Mouse (Mus musculus) stomach, postnatal 0 days (tissue): ENCODE results near the gene Ccdc92b. TPM values are rescaled to one million over a fixed set of nuclear protein-coding genes. Genes with fewer than 3 reads are reported as not detected.

Source experiments
- ATAC-seq: fragments of 200-750 bp; cut with Nextera tagmentation; 2 replicates; pipeline ENCODE4 v1.8.0; 2017; ENCODE audit not compliant: low FRiP score, low TSS enrichment
- DNase-seq: peaks from one replicate; pipeline ENCODE4 v3.0.0-alpha.2; 2016; ENCODE audit warnings: low spot score
- H3K27ac ChIP-seq: fragments of 300-500 bp; sonication (generic); replicated peaks from 2 replicates; pipeline ENCODE4 v1.5.1; 2014; ENCODE audit warnings: mild to moderate bottlenecking, control low read depth
- H3K27me3 ChIP-seq: fragments of 300-500 bp; sonication (generic); 2 replicates; pipeline ENCODE4 v1.6.1; 2014; ENCODE audit warnings: low read length; ENCODE audit not compliant: control insufficient read depth, insufficient read depth
- H3K36me3 ChIP-seq: fragments of 300-500 bp; sonication (generic); 2 replicates; pipeline ENCODE4 v1.6.1; 2014; ENCODE audit warnings: low read length, mixed read lengths; ENCODE audit not compliant: control insufficient read depth, insufficient read depth
- H3K4me1 ChIP-seq: fragments of 300-500 bp; sonication (generic); replicated peaks from 2 replicates; pipeline ENCODE4 v1.6.1; 2014; ENCODE audit warnings: antibody characterized with exemption; ENCODE audit not compliant: control insufficient read depth, insufficient read depth
- H3K4me2 ChIP-seq: fragments of 300-500 bp; sonication (generic); replicated peaks from 2 replicates; pipeline ENCODE4 v1.6.1; 2014; ENCODE audit warnings: low read depth, mild to moderate bottlenecking, control low read depth, moderate library complexity
- H3K4me3 ChIP-seq: fragments of 300-500 bp; sonication (generic); 2 replicates; pipeline ENCODE4 v1.5.1; 2014; ENCODE audit warnings: low read depth, low read length, control low read depth
- H3K9ac ChIP-seq: fragments of 300-500 bp; sonication (generic); 2 replicates; pipeline ENCODE4 v1.6.1; 2014; ENCODE audit warnings: mild to moderate bottlenecking, low read length, control low read depth, mixed read lengths
- H3K9me3 ChIP-seq: fragments of 300-500 bp; sonication (generic); 2 replicates; pipeline ENCODE4 v1.6.1; 2016; ENCODE audit warnings: low read length; ENCODE audit not compliant: control insufficient read depth
- CTCF ChIP-seq: IDR thresholded peaks from 2 replicates; pipeline ENCODE4 v1.5.1; 2016; ENCODE audit warnings: antibody characterized with exemption, low read depth, mild to moderate bottlenecking, moderate library complexity
- EP300 ChIP-seq: optimal IDR thresholded peaks from 2 replicates; pipeline ENCODE3; 2016; ENCODE audit warnings: antibody characterized with exemption
- WGBS: fragments of 180-500 bp; shearing (Covaris S2); extraction: QIAGEN DNeasy Blood & Tissue Kit; methylation state at CpG from one replicate; pipeline ENCODE4 v1.1.7; 2014; 5-methylcytosine and 5-hydroxymethylcytosine counted together
- polyA plus RNA-seq: library from polyadenylated mRNA; unstranded; fragments of >200 nt; fragmentation: Nextera tagmentation; extraction: Ambion mirVana; gene quantifications from 2 replicates; pipeline ENCODE4 v1.2.1, GENCODE M21; 2015

Ccdc92b gene
- polyA plus RNA-seq, 1 experiment from 2014 or later = 0.55 TPM

GRCm38 (mm10) chr11:74662221-74662620 is 42.8 kb downstream of the Ccdc92b start:
- Histone ChIP-seq H3K27me3 (no peaks in the 10 kb centered on the region), H3K9ac (no peak overlapping the region), H3K9me3 (no peaks in the 10 kb centered on the region), H3K36me3 (peaks cover 54% of the 10 kb centered on the region), H3K4me2 (no peak overlapping the region), H3K4me1 (no peaks in the 10 kb centered on the region), H3K4me3 (no peak overlapping the region), H3K27ac (no peak overlapping the region)
- DNase-seq = peak; percentile 10
- TF ChIP-seq CTCF (no peak), EP300 (no peak)
- no peak for ATAC-seq
- 84% methylated on average over 6 of the region's 6 CpGs for WGBS

DNA sequence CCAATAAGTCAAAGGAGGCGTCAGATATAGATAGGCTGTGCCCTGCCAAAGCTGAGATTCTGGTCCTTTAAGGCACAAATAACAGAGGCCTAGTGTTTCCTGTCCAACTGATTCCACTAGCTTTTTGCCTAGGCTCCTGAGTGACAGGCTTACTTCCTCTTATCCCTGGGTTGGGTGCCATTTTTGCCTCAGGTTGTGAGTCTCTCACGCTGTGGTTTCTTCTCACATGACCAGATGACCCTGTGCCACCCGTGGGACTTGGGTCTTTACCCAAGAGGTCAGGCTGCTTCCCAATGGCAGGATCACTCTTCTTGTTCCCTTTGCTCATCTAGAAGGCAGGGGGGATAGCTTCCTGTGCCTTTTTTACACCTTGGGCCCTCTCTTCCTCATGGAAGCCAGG is 44.9 kb downstream of the Ccdc92b start:
- Histone ChIP-seq H3K36me3 (peaks cover 56% of the 10 kb centered on the region), H3K9ac (no peak overlapping the region), H3K27ac (no peak overlapping the region), H3K9me3 (no peaks in the 10 kb centered on the region), H3K4me2 (no peak overlapping the region), H3K4me1 (no peaks in the 10 kb centered on the region), H3K4me3 (no peak overlapping the region), H3K27me3 (no peaks in the 10 kb centered on the region)
- no peak for ATAC-seq
- no peak for DNase-seq
- TF ChIP-seq EP300 (no peak), CTCF (no peak)
- 84% methylated on average over 3 of the region's 3 CpGs for WGBS

- no peak for DNase-seq
- Histone ChIP-seq H3K27ac (no peak overlapping the region), H3K4me3 (no peak overlapping the region), H3K27me3 (no peaks in the 10 kb centered on the region), H3K9ac (no peak overlapping the region), H3K9me3 (no peaks in the 10 kb centered on the region), H3K4me2 (no peak overlapping the region), H3K36me3 (peaks cover 56% of the 10 kb centered on the region), H3K4me1 (no peaks in the 10 kb centered on the region)
- no peak for TF ChIP-seq EP300
- no peak for TF ChIP-seq CTCF
- no peak for ATAC-seq
- WGBS = 87% methylated on average over 8 of the region's 8 CpGs
Observed at GRCm38 (mm10) chr11:74664906-74665305, 45.5 kb downstream of the Ccdc92b start.

DNA sequence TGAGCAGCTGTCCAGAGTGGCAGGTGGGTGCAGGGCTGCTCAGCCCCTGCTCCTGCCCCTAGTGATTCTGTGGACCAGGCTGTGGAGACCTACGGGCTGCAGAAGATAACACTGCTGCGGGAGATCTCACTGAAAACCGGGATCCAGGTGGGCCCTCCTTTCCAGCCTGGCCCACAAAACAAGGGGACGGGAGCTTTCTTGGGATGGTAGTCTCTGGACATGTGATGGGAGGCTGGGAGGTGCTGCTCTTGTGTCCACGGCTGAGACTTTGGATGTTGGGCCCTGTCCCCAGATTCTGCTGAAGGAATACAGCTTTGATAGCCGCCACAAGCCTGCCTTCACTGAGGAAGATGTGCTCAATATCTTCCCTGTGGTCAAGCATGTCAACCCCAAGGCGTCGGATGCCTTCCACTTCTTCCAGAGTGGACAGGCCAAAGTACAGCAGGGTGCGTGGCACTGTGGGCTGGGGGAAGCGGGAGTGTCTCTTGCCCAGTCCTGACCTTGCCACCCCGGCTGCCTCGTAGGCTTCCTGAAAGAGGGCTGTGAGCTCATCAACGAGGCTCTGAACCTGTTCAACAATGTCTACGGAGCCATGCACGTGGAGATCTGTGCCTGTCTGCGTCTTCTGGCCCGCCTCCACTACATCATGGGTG is 46.4 kb downstream of the Ccdc92b start:
- Histone ChIP-seq H3K9ac (no peak overlapping the region), H3K4me3 (no peak overlapping the region), H3K9me3 (no peaks in the 10 kb centered on the region), H3K4me1 (no peaks in the 10 kb centered on the region), H3K27me3 (no peaks in the 10 kb centered on the region), H3K36me3 (peaks cover 47% of the 10 kb centered on the region), H3K27ac (no peak overlapping the region), H3K4me2 (no peak overlapping the region)
- DNase-seq = peak; percentile 11
- no peak for ATAC-seq
- WGBS = 91% methylated on average over 17 of the region's 17 CpGs
- no peak for TF ChIP-seq EP300
- TF ChIP-seq CTCF = no peak

DNA sequence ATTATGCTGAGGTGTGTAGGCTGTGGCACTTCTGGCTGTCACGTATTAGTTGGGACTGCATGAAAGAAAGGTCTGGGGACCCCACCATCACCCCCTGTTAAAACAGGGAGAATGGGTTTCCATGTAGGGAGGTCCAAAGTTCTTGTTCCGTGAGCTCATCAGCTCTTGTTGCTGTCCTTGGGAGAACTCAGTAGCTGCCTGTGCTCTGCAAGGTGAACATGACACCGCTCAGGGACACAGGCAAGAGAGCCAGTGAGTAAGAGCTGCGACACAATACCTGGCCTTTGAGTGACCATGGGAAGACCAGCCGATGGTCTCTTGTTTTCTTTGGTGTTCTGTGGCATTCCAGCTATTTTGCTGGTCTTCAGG is 46.9 kb downstream of the Ccdc92b start:
- no peaks in the 10 kb centered on the region for H3K27me3 ChIP-seq
- H3K9ac ChIP-seq = no peak overlapping the region
- no peak for TF ChIP-seq CTCF
- no peak for TF ChIP-seq EP300
- ATAC-seq (no peak), DNase-seq (no peak)
- H3K36me3 ChIP-seq = peaks cover 45% of the 10 kb centered on the region
- H3K4me1 ChIP-seq = no peaks in the 10 kb centered on the region
- no peak overlapping the region for H3K4me3 ChIP-seq
- 87% methylated on average over 5 of the region's 5 CpGs for WGBS
- no peak overlapping the region for H3K4me2 ChIP-seq
- no peak overlapping the region for H3K27ac ChIP-seq
- H3K9me3 ChIP-seq = no peaks in the 10 kb centered on the region

GRCm38 (mm10) chr11:74666776-74667581 is 47.6 kb downstream of the Ccdc92b start:
- Histone ChIP-seq H3K4me2 (no peak overlapping the region), H3K9ac (no peak overlapping the region), H3K4me3 (no peak overlapping the region), H3K27ac (no peak overlapping the region), H3K36me3 (peaks cover 42% of the 10 kb centered on the region), H3K9me3 (no peaks in the 10 kb centered on the region), H3K4me1 (no peaks in the 10 kb centered on the region), H3K27me3 (no peaks in the 10 kb centered on the region)
- DNase-seq = peak; percentile 13
- ATAC-seq = no peak
- WGBS = 97% methylated on average over 14 of the region's 14 CpGs
- no peak for TF ChIP-seq CTCF
- TF ChIP-seq EP300 = no peak
